ENCODE assay signal across 17 mouse cellular contexts in genomic region chr10:84829009-84829408, GRCm38 (mm10).
"Had no signal": no experiment of that assay in that cellular context is flagged by ENCODE, and none has a peak within 500 bp of the region (broad histone marks: within the 10 kb centered on the region; RNA-seq: fewer than 3 reads in every experiment).

No protein-coding gene starts in this region.

- H3K4me1 ChIP-seq: limb, embryonic 13.5 days had no signal

- H3K9ac ChIP-seq: limb, embryonic 13.5 days; liver, embryonic 14.5 days; midbrain, embryonic 15.5 days; neural tube, embryonic 13.5 days had no signal

- H3K4me3 ChIP-seq: limb, embryonic 13.5 days; megakaryocyte, embryonic 14.5 days; midbrain, embryonic 15.5 days; neural tube, embryonic 13.5 days had no signal

- H3K36me3 ChIP-seq: limb, embryonic 13.5 days; midbrain, embryonic 15.5 days; neural tube, embryonic 13.5 days had no signal

- H3K27me3 ChIP-seq: limb, embryonic 13.5 days; midbrain, embryonic 15.5 days; neural tube, embryonic 13.5 days had no signal

- H3K4me2 ChIP-seq: limb, embryonic 13.5 days; midbrain, embryonic 11.5 days; midbrain, embryonic 15.5 days; neural tube, embryonic 13.5 days had no signal

- H3K27ac ChIP-seq: kidney, postnatal 0 days; limb, embryonic 13.5 days; liver, embryonic 14.5 days; midbrain, embryonic 15.5 days; neural tube, embryonic 13.5 days had no signal

- DNase-seq: kidney, adult 11 months; kidney, adult 9 months; kidney, postnatal 36 days; layer of hippocampus, adult 9-11 months; layer of hippocampus, postnatal 36 days; lung, adult 18-20 months; lung, postnatal 36 days; retina, postnatal 1 day; right cerebral cortex, postnatal 4 days; spleen, adult 18-20 months had no signal

- H3K9me3 ChIP-seq: limb, embryonic 13.5 days; midbrain, embryonic 15.5 days; neural tube, embryonic 13.5 days had no signal

- ATAC-seq: midbrain, embryonic 15.5 days had no signal
